Mouse (Mus musculus) bone marrow macrophage, adult 2 months (primary cell): ENCODE measurements around the gene Mcm9.

Source experiments
- CTCF ChIP-seq: IDR thresholded peaks from 2 replicates; pipeline ENCODE4 v1.5.1; 2012; ENCODE audit warnings: low read depth, mild to moderate bottlenecking, low read length, moderate library complexity
- POLR2A ChIP-seq: IDR thresholded peaks from 2 replicates; pipeline ENCODE4 v1.6.1; 2012; ENCODE audit warnings: mild to moderate bottlenecking, low read depth, low read length, borderline replicate concordance

- TF ChIP-seq CTCF (no peak), POLR2A (no peak)
These were observed 112.3 kb downstream of the Mcm9 start for GRCm38 (mm10) chr10:53517770-53518598.
